Mouse (Mus musculus): Measurements from ENCODE around the gene Slc8a1.

DNA sequence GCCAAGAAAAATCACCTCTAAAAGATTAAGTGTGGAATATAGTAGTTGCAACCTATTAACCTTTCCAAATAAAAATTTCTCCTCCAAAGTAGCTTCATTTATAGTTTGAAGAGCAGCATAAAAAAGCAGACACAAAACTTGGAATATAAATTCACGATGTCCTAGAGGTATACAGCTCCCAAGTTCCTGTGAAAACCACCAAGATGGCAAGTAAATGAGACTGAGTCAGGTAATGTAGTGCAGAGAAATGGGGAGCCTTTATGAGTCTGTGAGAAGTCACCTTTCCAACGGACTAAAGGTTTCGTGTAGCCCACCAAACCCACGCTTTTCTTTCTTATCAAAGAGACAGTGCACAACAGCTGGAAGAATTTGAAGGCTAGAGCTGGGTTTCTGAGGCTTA, 224.2 kb downstream of the Slc8a1 start:
- TF ChIP-seq CTCF (IDR thresholded peaks at IDR 0.05; ENCODE audit: control insufficient read depth, insufficient read depth, insufficient read length): no peak
- no peak for TF ChIP-seq CEBPB (IDR thresholded peaks at IDR 0.05; ENCODE audit: low read depth)
- TF ChIP-seq MYOG (IDR thresholded peaks at IDR 0.05; ENCODE audit: control insufficient read depth, extremely low read depth, insufficient read length): no peak
- TF ChIP-seq USF1 (IDR thresholded peaks at IDR 0.05; ENCODE audit: low read depth): no peak
- TF ChIP-seq MAX (IDR thresholded peaks at IDR 0.05): no peak
- no peak for TF ChIP-seq MYOD1 (IDR thresholded peaks at IDR 0.05; ENCODE audit: control insufficient read depth, insufficient read length, low read depth)
- no peak for TF ChIP-seq FOSL1 (IDR thresholded peaks at IDR 0.05; ENCODE audit: insufficient read depth, low read length, poor library complexity, severe bottlenecking)

All from C2C12 (cell line).